Comparison of ENCODE assay signal across 7 mouse cellular contexts in the genomic region with DNA sequence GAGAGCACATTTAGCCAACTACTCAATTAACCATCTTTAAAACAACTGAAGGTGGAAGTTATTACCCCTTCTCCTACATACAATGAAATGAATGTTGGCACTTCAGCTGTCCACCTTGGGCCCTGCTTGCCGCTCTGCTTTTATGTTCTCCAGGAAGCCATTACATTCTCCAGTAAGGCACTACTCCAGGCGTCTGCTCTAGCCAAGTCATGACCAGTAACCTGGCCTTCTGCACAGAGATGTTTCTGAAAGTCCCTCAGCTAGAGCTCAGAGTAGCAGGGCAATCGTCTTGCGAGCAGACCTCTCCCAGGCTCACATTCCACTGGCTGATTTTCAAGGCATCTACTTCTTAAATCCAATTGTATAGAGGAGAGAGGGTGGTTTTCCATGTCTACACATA.
"Had no signal": no experiment of that assay in that cellular context is flagged by ENCODE, and none has a peak within 500 bp of the region (broad histone marks: within the 10 kb centered on the region; RNA-seq: fewer than 3 reads in every experiment).

No protein-coding gene starts in this region.

- DNase-seq: lung, adult 2 months; lung, postnatal 14 days; lung, postnatal 36 days; right cerebral cortex, postnatal 14 days; thymus, adult 2 months; thymus, postnatal 25 days; thymus, postnatal 4 days had no signal
